In genomic region chr6:125572291-125573188, GRCm38 (mm10) we compare ENCODE assay signal across 8 mouse cellular contexts. TPM values are rescaled to one million over a fixed set of nuclear protein-coding genes. Genes with fewer than 3 reads are reported as not detected.
DNase-seq lines count a peak whose midpoint lies in the region; ATAC-seq and TF ChIP-seq lines count a peak whose summit lies in the region.

No protein-coding gene starts in this region.

- no peak overlapping the region for H3K27ac ChIP-seq in cerebellum, adult 2 months (ENCODE audit: insufficient read depth, low read length)
- H3K27ac ChIP-seq in hindbrain, embryonic 12.5 days, result peak overlapping the region; percentile 41

- H3K4me2 ChIP-seq in hindbrain, embryonic 12.5 days (replicated peaks), result peak overlapping the region; percentile 49

- DNase-seq in cerebellum, adult 2 months, result peak; percentile 57 to 66
- peak; percentile 44 to 48 for DNase-seq in frontal cortex, postnatal 14 days (ENCODE audit: low spot score in 2 of 2)
- peak; percentile 33 to 65 for DNase-seq in layer of hippocampus, postnatal 25 days (ENCODE audit: extremely low spot score in 1 of 2, low spot score in 1 of 2)
- peak; percentile 93 for DNase-seq in lung, postnatal 10 days
- DNase-seq in retina, embryonic 14.5 days (ENCODE audit: low spot score), result peak; percentile 19
- DNase-seq in thymus, postnatal 36 days, result peak; percentile 45 to 62

- no peak overlapping the region for H3K9ac ChIP-seq in hindbrain, embryonic 12.5 days

- H3K9me3 ChIP-seq in E14TG2a.4 (ENCODE audit: low read length), result no peaks in the 10 kb centered on the region
- no peaks in the 10 kb centered on the region for H3K9me3 ChIP-seq in hindbrain, embryonic 12.5 days (replicated peaks)

- H3K36me3 ChIP-seq in E14TG2a.4 (ENCODE audit: insufficient read depth, low read length), result no peaks in the 10 kb centered on the region
- H3K36me3 ChIP-seq in hindbrain, embryonic 12.5 days, result no peaks in the 10 kb centered on the region

- peak; percentile 43 for ATAC-seq in hindbrain, embryonic 12.5 days (ENCODE audit: low FRiP score)

- no peaks in the 10 kb centered on the region for H3K27me3 ChIP-seq in E14TG2a.4 (ENCODE audit: insufficient read depth, low read length)
- H3K27me3 ChIP-seq in cerebellum, adult 2 months (ENCODE audit: control insufficient read depth, insufficient read depth, low read length), result no peaks in the 10 kb centered on the region
- H3K27me3 ChIP-seq in hindbrain, embryonic 12.5 days, result no peaks in the 10 kb centered on the region

- peaks cover 56% of the 10 kb centered on the region for H3K4me1 ChIP-seq in E14TG2a.4 (replicated peaks; ENCODE audit: low read depth, low read length)
- peaks cover 12% of the 10 kb centered on the region; the same call in 1 of the 2 replicates for H3K4me1 ChIP-seq in cerebellum, adult 2 months (ENCODE audit: control insufficient read depth, insufficient read depth, low read length)
- H3K4me1 ChIP-seq in hindbrain, embryonic 12.5 days, result peaks cover 12% of the 10 kb centered on the region

- WGBS in cerebellum, adult 2 months, result 17% methylated on average over 18 of the region's 18 CpGs
- WGBS in hindbrain, embryonic 12.5 days, result 45% methylated on average over 18 of the region's 18 CpGs

- no peak for TF ChIP-seq POLR2A in cerebellum, adult 2 months (IDR thresholded peaks at IDR 0.05; ENCODE audit: borderline replicate concordance, insufficient read depth, low read length)

- H3K4me3 ChIP-seq in E14TG2a.4 (replicated peaks; ENCODE audit: low read length), result peak overlapping the region; percentile 67
- H3K4me3 ChIP-seq in cerebellum, adult 2 months (replicated peaks; ENCODE audit: insufficient read depth, low read depth, low read length), result no peak overlapping the region
- peak overlapping the region; percentile 18 for H3K4me3 ChIP-seq in hindbrain, embryonic 12.5 days

- TF ChIP-seq CTCF in E14TG2a.4 (conservative IDR thresholded peaks at IDR 0.05; ENCODE audit: low read length), result no peak
- TF ChIP-seq CTCF in cerebellum, adult 2 months (IDR thresholded peaks at IDR 0.05; ENCODE audit: borderline replicate concordance, insufficient read depth, low read depth, low read length), result no peak

RNA-seq across cellular contexts. Expression of gene Vwf, which starts 26.0 kb away (rescaled TPM):
- polyA plus RNA-seq in cerebellum, adult 2 months (2012; rRNA removed), result 15.0 and 20.2 TPM in 2 replicates
- polyA plus RNA-seq in hindbrain, embryonic 12.5 days (2016; fragmentation: Nextera tagmentation; extraction: Ambion mirVana), result 11.3 and 11.5 TPM in 2 replicates
- 10 to 100 TPM; 14.6 to 14.7 TPM for total RNA-seq in layer of hippocampus, postnatal 25 days (2021)

Comparison
In these comparisons a context has a peak if more than half of its experiments do, and no peak if none do; other contexts are left out.
1. DNase-seq: peak in every context shown above with its lines; median percentile 93 in lung, postnatal 10 days; 62 in cerebellum, adult 2 months; 54 in thymus, postnatal 36 days; 49 in layer of hippocampus, postnatal 25 days; 46 in frontal cortex, postnatal 14 days; 19 in retina, embryonic 14.5 days.